Mouse (Mus musculus): Measurements from ENCODE around the gene Cdyl2. TPM values are rescaled to one million over a fixed set of nuclear protein-coding genes. Genes with fewer than 3 reads are reported as not detected.

Cdyl2 gene
- polyA plus RNA-seq, 1 experiment from 2014 or later: 5.9 TPM

DNA sequence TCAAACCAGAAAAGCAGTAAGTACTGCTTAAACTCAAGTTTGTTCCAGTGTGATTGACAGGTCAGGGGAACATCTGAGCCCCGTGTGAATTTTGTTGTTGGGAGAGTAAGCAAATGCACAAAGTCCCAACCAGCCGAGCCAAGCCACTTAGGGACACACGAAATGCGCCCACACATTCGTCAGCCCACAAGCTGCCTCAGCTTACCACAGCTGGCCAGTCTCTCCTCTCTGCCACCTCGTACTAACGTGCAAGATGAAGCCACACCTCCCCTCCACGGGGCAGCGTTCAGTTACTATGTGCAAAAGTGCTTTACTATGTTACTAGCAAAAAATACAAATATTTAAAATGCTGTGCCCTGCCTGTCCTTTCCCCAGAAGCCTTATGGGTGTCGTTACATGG, 91.9 kb downstream of the Cdyl2 start:
- DNase-seq (ENCODE audit: low spot score) (no peak), ATAC-seq (replicated peaks; ENCODE audit: insufficient number of reproducible peaks, low FRiP score, low TSS enrichment, low read depth) (no peak)
- H3K4me3 ChIP-seq (ENCODE audit: low read depth, low read length): no peak overlapping the region
- H3K4me2 ChIP-seq (ENCODE audit: low read depth, low read length): no peak overlapping the region
- no peaks in the 10 kb centered on the region for H3K4me1 ChIP-seq (ENCODE audit: control insufficient read depth, insufficient read depth, low read length)
- H3K27ac ChIP-seq (replicated peaks; ENCODE audit: low read depth, low read length): no peak overlapping the region
- WGBS: 81% methylated on average over 10 of the region's 10 CpGs
- H3K9ac ChIP-seq (replicated peaks; ENCODE audit: low read length): no peak overlapping the region
- no peaks in the 10 kb centered on the region for H3K27me3 ChIP-seq (ENCODE audit: control insufficient read depth, insufficient read depth, low read length)
- H3K9me3 ChIP-seq (replicated peaks; ENCODE audit: control insufficient read depth, low read length): no peaks in the 10 kb centered on the region
- no peaks in the 10 kb centered on the region for H3K36me3 ChIP-seq (replicated peaks; ENCODE audit: control insufficient read depth, insufficient read depth, low read depth, low read length)

DNA sequence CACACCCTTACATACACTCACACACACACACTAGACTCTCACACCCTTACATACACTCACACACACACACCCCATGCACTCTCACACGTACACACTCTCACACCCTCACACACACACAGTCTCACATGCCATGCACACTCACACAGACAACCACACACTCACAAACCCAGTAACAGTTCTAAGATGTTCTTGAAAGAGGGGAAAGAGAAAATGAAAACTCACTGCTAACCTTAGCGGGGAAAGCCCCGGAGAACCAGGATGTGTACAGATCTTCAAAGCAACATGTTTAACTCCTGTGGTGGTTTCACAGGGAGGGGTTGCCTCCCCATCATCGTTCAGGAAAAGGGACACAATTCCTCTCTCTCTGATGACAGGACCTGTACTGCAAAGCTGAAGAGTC, 94.8 kb downstream of the Cdyl2 start:
- H3K4me1 ChIP-seq (ENCODE audit: control insufficient read depth, insufficient read depth, low read length): no peaks in the 10 kb centered on the region
- H3K27ac ChIP-seq (replicated peaks; ENCODE audit: low read depth, low read length): no peak overlapping the region
- WGBS: 82% methylated on average over 4 of the region's 4 CpGs
- no peak overlapping the region for H3K4me3 ChIP-seq (ENCODE audit: low read depth, low read length)
- H3K4me2 ChIP-seq (ENCODE audit: low read depth, low read length): no peak overlapping the region
- no peaks in the 10 kb centered on the region for H3K36me3 ChIP-seq (replicated peaks; ENCODE audit: control insufficient read depth, insufficient read depth, low read depth, low read length)
- no peaks in the 10 kb centered on the region for H3K9me3 ChIP-seq (replicated peaks; ENCODE audit: control insufficient read depth, low read length)
- no peak overlapping the region for H3K9ac ChIP-seq (replicated peaks; ENCODE audit: low read length)
- no peaks in the 10 kb centered on the region for H3K27me3 ChIP-seq (ENCODE audit: control insufficient read depth, insufficient read depth, low read length)
- ATAC-seq (replicated peaks; ENCODE audit: insufficient number of reproducible peaks, low FRiP score, low TSS enrichment, low read depth) (no peak), DNase-seq (ENCODE audit: low spot score) (no peak)

DNA sequence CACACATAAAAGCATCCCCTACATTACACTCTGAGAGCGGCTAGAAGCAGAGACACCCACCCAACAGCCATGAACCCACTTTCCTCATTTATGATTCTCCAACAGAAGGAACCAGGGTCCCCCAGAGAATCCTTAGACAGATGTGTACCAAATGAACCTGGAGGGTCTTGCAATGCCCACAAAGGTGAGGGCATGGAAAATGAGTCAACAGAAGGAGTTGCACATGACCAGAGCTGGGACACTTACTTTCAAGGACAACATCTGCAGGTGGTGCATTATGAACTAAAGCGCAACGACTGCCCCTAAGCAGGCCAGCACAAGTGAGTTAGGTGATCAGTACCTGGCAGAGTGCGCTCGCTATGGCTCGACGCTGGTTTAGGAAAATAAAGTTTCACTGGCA, 95.6 kb downstream of the Cdyl2 start:
- Histone ChIP-seq H3K27ac (replicated peaks; ENCODE audit: low read depth, low read length) (no peak overlapping the region), H3K9me3 (replicated peaks; ENCODE audit: control insufficient read depth, low read length) (no peaks in the 10 kb centered on the region), H3K9ac (replicated peaks; ENCODE audit: low read length) (no peak overlapping the region), H3K4me2 (ENCODE audit: low read depth, low read length) (no peak overlapping the region), H3K27me3 (ENCODE audit: control insufficient read depth, insufficient read depth, low read length) (no peaks in the 10 kb centered on the region), H3K36me3 (replicated peaks; ENCODE audit: control insufficient read depth, insufficient read depth, low read depth, low read length) (no peaks in the 10 kb centered on the region), H3K4me3 (ENCODE audit: low read depth, low read length) (no peak overlapping the region), H3K4me1 (ENCODE audit: control insufficient read depth, insufficient read depth, low read length) (no peaks in the 10 kb centered on the region)
- WGBS: 89% methylated on average over 7 of the region's 7 CpGs
- ATAC-seq (replicated peaks; ENCODE audit: insufficient number of reproducible peaks, low FRiP score, low TSS enrichment, low read depth) (no peak), DNase-seq (ENCODE audit: low spot score) (no peak)

DNA sequence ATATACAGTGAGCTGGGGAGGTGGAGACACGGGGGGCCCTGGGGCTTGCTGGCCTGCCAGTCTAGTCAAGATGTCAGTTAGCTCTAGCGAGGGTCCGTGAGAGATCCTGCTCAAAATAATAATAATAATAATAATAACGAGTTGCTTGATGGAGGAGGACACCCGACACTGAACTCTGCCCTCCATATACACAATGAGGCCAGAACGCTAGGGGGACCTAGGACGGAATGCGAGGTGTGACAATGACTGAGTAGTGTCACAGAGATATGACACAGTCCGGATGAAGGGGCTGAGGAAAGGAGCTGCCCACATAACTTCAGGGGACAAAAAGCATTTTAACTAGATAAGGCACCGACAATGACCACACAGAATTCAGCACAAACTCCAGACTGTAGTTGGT, 96.4 kb downstream of the Cdyl2 start:
- Histone ChIP-seq H3K27me3 (ENCODE audit: control insufficient read depth, insufficient read depth, low read length) (no peaks in the 10 kb centered on the region), H3K4me3 (ENCODE audit: low read depth, low read length) (no peak overlapping the region), H3K4me2 (ENCODE audit: low read depth, low read length) (no peak overlapping the region), H3K4me1 (ENCODE audit: control insufficient read depth, insufficient read depth, low read length) (no peaks in the 10 kb centered on the region), H3K9me3 (replicated peaks; ENCODE audit: control insufficient read depth, low read length) (no peaks in the 10 kb centered on the region), H3K27ac (replicated peaks; ENCODE audit: low read depth, low read length) (no peak overlapping the region), H3K36me3 (replicated peaks; ENCODE audit: control insufficient read depth, insufficient read depth, low read depth, low read length) (no peaks in the 10 kb centered on the region), H3K9ac (replicated peaks; ENCODE audit: low read length) (no peak overlapping the region)
- DNase-seq (ENCODE audit: low spot score) (no peak), ATAC-seq (replicated peaks; ENCODE audit: insufficient number of reproducible peaks, low FRiP score, low TSS enrichment, low read depth) (no peak)
- 85% methylated on average over 10 of the region's 10 CpGs for WGBS

DNA sequence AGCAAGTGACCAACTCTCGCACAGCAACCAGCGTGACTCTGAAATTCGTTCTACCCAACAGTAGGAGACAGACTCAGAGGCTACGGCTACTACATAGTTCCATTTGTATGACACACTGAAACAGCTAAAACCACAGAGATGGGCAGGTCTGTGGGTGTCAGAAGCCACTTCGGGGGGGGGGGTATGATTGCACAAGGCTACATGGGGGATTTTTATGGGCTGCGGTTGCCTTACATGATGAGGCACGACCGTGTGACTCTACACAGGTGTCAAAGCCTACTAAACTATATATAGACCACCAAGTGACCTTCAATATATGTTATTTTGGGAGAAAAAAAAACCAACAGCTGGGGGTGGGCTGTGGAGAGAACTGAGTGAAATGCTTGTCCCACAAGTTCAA, 96.8 kb downstream of the Cdyl2 start:
- H3K27me3 ChIP-seq (ENCODE audit: control insufficient read depth, insufficient read depth, low read length): no peaks in the 10 kb centered on the region
- no peak for ATAC-seq (replicated peaks; ENCODE audit: insufficient number of reproducible peaks, low FRiP score, low TSS enrichment, low read depth)
- no peak overlapping the region for H3K4me2 ChIP-seq (ENCODE audit: low read depth, low read length)
- no peaks in the 10 kb centered on the region for H3K36me3 ChIP-seq (replicated peaks; ENCODE audit: control insufficient read depth, insufficient read depth, low read depth, low read length)
- no peaks in the 10 kb centered on the region for H3K9me3 ChIP-seq (replicated peaks; ENCODE audit: control insufficient read depth, low read length)
- H3K9ac ChIP-seq (replicated peaks; ENCODE audit: low read length): no peak overlapping the region
- WGBS: 89% methylated on average over 8 of the region's 8 CpGs
- no peaks in the 10 kb centered on the region for H3K4me1 ChIP-seq (ENCODE audit: control insufficient read depth, insufficient read depth, low read length)
- DNase-seq (ENCODE audit: low spot score): no peak
- no peak overlapping the region for H3K4me3 ChIP-seq (ENCODE audit: low read depth, low read length)
- H3K27ac ChIP-seq (replicated peaks; ENCODE audit: low read depth, low read length): no peak overlapping the region

DNA sequence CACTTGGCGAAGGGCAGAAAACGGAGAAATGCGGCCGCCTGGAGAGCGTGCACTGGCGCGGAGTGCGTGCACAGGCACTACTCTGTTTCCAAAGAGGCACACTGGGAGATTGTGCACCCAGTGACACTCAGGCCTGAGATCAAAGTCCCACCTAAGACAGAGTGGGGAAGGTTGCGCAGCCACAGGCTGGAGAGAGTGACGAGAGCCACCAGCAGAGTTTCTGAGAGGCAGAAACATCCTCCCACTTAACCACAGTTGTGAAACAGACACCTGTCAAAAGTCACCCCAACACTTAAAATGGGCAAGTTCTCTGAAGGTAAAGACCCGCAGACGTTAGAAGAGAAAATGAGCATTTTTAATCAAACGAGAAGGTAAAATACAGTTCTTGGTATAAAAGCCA, 97.5 kb downstream of the Cdyl2 start:
- no peaks in the 10 kb centered on the region for H3K27me3 ChIP-seq (ENCODE audit: control insufficient read depth, insufficient read depth, low read length)
- no peaks in the 10 kb centered on the region for H3K4me1 ChIP-seq (ENCODE audit: control insufficient read depth, insufficient read depth, low read length)
- H3K27ac ChIP-seq (replicated peaks; ENCODE audit: low read depth, low read length): no peak overlapping the region
- no peak for DNase-seq (ENCODE audit: low spot score)
- 91% methylated on average over 13 of the region's 13 CpGs for WGBS
- H3K36me3 ChIP-seq (replicated peaks; ENCODE audit: control insufficient read depth, insufficient read depth, low read depth, low read length): no peaks in the 10 kb centered on the region
- H3K4me2 ChIP-seq (ENCODE audit: low read depth, low read length): no peak overlapping the region
- no peak overlapping the region for H3K9ac ChIP-seq (replicated peaks; ENCODE audit: low read length)
- no peaks in the 10 kb centered on the region for H3K9me3 ChIP-seq (replicated peaks; ENCODE audit: control insufficient read depth, low read length)
- no peak overlapping the region for H3K4me3 ChIP-seq (ENCODE audit: low read depth, low read length)
- no peak for ATAC-seq (replicated peaks; ENCODE audit: insufficient number of reproducible peaks, low FRiP score, low TSS enrichment, low read depth)

DNA sequence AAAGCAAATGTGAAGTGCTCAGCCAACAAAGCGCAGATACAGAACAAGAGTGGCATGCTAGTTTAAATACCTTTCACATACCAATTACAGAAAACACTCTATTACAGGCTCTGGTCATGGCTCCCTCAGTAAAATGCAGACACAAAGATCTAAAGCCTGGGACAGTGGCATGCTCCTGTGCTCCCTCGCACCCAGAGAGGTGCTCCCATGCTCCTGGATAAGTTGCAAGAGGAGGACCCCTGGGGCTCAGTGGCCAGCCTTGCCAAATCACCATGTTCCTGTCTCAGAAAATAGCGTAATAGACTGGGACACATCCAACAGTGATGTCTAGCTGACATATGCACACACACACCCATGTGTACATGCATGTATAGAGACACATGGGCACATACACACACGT, 98.4 kb downstream of the Cdyl2 start:
- Histone ChIP-seq H3K27ac (replicated peaks; ENCODE audit: low read depth, low read length) (no peak overlapping the region), H3K4me1 (ENCODE audit: control insufficient read depth, insufficient read depth, low read length) (no peaks in the 10 kb centered on the region), H3K36me3 (replicated peaks; ENCODE audit: control insufficient read depth, insufficient read depth, low read depth, low read length) (no peaks in the 10 kb centered on the region), H3K9me3 (replicated peaks; ENCODE audit: control insufficient read depth, low read length) (no peaks in the 10 kb centered on the region), H3K4me2 (ENCODE audit: low read depth, low read length) (no peak overlapping the region), H3K27me3 (ENCODE audit: control insufficient read depth, insufficient read depth, low read length) (no peaks in the 10 kb centered on the region), H3K4me3 (ENCODE audit: low read depth, low read length) (no peak overlapping the region), H3K9ac (replicated peaks; ENCODE audit: low read length) (no peak overlapping the region)
- ATAC-seq (replicated peaks; ENCODE audit: insufficient number of reproducible peaks, low FRiP score, low TSS enrichment, low read depth) (no peak), DNase-seq (ENCODE audit: low spot score) (no peak)
- WGBS: 92% methylated on average over 4 of the region's 4 CpGs

DNA sequence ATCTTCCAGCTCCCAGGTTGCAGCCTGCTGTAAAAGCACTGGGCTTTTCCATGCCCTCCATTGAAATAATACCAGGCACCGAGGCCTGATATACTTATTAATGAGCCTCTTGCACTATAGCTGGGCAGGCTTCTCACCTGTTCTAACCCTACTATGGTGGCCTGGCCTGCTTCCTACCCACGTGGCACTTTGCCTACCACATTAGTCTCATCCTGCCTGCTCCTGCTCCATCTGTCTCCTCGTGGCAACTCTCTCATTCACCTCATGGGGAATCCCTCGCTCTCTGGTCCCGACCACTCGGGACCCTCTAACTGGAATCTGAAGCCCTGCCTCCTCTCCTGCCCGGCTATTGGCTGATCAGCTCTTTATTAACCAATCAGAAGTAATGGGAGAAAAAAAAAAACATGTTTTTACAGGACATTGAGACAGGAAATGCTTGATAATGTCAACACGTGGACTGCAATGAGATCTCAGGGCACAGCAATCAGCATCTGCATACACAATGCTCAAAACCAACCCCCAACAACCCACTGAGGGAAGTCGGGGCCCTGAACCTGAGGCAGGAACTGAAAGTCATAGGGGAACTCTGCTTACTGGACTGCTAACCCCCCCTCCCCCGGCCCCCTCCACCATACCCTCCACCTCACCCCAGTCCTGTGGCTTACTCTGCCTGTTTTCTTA, 99.2 kb downstream of the Cdyl2 start:
- H3K9me3 ChIP-seq (replicated peaks; ENCODE audit: control insufficient read depth, low read length): no peaks in the 10 kb centered on the region
- H3K36me3 ChIP-seq (replicated peaks; ENCODE audit: control insufficient read depth, insufficient read depth, low read depth, low read length): no peaks in the 10 kb centered on the region
- H3K27ac ChIP-seq (replicated peaks; ENCODE audit: low read depth, low read length): no peak overlapping the region
- no peak for DNase-seq (ENCODE audit: low spot score)
- H3K4me3 ChIP-seq (ENCODE audit: low read depth, low read length): no peak overlapping the region
- no peaks in the 10 kb centered on the region for H3K4me1 ChIP-seq (ENCODE audit: control insufficient read depth, insufficient read depth, low read length)
- no peak for ATAC-seq (replicated peaks; ENCODE audit: insufficient number of reproducible peaks, low FRiP score, low TSS enrichment, low read depth)
- no peak overlapping the region for H3K4me2 ChIP-seq (ENCODE audit: low read depth, low read length)
- WGBS: 65% methylated on average over 10 of the region's 10 CpGs
- H3K27me3 ChIP-seq (ENCODE audit: control insufficient read depth, insufficient read depth, low read length): no peaks in the 10 kb centered on the region
- no peak overlapping the region for H3K9ac ChIP-seq (replicated peaks; ENCODE audit: low read length)
